Mouse (Mus musculus): Measurements from ENCODE around the gene Thada.

Thada gene

DNA sequence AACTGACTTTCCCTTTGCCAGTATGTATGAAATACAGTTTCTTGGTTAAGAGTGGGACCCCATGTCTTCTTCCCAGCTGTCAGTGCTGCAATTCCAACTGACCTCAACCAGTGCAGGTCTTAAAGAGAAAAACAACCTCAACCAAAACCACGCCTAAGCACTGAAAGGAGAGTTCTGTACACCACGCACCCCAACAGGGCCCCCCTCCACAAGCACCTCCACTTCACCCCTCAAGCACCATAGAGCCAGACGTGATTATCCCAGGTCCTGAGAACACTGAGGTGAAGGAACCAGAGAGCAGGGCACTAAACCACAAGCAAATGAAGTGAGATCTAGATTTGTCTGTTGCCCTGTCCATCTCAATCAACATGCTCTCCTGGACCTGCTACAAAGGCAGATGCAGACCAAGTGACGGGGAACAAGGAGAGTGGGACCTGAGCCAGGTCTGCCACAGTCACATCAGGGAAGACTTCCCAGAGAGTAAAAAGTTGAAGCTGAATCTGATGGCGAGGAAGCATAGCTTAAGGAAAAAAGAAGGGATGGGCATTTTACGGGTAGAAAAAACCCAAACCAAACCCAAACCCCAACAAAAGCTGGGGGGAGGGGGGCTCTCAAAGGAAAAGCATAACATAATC is 93.5 kb downstream of the Thada start:
- no peak for DNase-seq (ENCODE audit: low read depth, low spot score)

DNA sequence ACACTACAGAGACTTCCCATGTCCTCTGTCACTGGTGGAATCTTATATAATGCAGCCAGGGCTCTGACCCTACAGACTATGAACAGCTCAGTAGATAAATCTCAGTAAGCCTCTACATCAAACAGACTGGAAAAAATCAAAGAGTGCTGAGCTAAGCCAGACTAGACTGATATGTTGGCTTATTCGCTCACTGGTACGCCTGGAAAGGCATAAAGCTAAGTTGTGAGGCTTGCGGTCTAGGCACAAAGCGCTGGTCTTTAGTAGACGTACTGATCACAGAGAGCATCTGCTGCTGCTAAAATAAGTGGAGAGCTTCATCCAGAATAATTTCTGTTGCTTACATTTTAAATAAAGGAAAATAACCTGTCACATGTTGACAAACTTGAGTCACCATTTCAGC is 95.6 kb downstream of the Thada start:
- no peak for DNase-seq (ENCODE audit: low read depth, low spot score)

DNA sequence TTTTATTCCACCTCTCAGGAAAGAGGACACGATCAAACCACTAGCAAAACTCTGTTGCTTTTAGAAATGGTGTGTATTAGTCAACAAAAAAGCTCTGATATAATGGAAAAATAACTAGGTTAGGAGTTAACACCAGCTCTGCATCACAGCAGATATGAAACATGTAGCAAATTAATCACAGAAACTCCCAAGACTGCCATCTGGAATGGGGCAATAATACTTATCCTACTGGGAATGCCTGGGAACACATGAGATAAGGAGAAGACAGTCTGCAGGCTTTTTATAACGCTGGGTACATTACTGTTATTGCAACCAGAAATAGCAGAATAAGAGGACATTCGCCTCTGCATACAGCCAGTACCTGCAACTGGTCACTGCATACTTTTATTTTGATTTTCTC is 96.2 kb downstream of the Thada start:
- DNase-seq (ENCODE audit: low read depth, low spot score) = no peak

DNA sequence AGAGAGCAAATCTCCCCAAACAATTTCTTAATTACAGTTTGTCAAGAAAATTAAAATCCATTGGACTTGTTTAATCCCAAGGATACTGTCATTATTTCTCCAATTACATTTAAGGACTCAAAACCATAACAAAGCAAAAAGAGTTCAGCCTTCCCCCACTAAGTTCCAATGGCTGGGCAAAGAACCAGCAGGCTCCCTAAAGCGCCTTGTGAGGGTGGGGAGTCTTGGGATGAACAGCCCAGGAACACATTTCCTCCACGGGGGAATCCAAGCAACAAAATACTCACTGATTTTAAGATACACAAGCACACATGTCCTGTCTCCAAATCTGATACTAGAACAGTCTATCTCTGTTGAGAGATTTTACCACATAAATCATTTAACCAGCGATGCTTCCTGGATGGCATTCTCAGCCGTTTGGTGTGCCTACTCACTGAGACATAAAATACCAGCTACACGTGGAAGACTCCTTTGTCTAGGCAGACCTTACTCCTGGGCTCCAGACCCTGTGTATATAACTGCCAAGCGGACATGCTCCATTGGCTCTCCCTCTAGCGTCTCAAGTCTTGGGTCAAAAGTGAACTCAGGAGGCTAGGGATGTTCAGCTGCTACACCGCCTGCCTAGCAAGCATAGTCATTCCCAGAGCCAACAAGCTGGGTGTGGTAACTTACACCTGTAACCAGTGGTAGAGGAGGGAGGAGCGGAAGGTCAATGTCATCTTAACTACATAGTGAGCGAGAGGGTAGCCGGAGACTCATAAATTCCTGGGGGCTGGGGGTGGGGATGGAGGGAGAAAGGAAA is 97.6 kb downstream of the Thada start:
- no peak for DNase-seq (ENCODE audit: low read depth, low spot score)

DNA sequence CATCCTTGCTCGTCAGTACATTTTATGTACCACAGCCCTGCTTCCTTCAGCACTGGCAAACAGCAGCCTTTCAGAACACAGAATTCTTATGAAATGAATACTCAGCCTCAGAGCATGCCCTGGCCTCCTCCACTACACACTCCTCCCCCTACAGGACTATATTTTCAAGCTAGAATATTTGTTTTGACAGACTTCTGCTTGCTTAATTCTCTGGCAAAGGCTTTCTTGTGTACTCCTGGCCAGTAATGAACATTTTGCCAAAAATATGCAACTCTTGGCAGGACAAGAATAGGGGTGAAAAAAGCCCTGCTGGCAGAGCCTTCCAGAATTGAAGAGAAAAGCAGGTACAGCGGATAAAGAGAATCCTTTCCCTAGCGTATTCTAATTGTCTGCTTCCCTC is 98.3 kb downstream of the Thada start:
- no peak for DNase-seq (ENCODE audit: low read depth, low spot score)

DNA sequence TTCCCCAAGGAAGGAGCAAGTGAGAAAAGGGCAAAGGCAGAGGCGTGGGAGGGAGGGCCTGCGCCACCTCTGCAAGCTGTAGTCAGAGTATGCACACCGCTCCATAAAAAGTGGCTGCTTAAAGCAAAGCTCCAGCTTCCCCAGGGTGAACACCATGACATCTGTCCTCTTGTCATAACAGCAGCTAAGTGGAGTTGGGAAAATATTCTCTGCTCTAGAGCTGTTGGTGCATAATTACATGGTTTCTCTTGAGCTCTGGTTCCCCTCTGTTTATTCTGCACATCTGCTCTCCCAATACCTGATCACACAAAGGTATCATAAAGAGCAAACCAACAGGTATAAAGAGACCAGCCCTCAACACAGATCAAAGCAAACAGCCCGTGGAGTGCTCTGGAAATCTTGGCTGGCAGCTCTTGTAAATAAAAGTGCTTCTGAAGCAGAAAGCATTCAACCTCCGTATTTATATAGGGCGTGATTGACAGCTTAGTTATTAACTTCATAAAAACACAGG is 100.2 kb downstream of the Thada start:
- no peak for DNase-seq (ENCODE audit: low read depth, low spot score)

DNA sequence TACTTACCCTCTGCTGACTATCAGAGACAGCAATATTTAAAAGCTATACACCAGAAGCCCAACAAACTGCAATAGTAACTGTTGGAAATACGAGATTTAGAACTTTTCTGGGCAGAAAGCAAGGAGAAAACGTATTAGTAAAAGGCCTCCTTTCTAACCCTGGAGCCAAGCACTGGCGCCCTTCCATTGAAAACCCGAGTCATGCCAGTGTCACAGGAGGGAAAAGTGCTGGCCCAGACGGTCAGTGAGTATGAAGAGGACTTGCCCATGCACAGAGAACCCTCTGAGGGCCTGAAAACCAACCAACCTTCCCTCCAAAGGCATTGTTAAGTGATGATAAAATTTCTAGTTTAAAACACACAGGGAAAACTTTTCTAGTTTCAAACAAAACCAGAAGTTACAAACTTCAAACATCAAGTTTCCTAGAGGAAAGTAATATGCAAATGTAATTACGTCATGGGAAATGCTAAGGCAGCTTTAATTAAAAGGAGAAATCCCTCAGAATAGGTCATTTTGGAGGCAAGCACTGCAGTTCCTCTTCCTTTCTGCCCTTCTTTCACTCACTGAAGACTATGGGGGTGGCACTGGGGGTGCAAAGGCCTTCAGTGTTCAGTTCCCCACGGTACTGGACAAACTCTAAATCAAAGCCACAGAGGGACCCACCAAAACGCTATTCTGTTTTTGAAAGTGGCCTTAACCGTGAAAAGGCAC is 100.8 kb downstream of the Thada start:
- DNase-seq (ENCODE audit: low read depth, low spot score) = no peak

DNA sequence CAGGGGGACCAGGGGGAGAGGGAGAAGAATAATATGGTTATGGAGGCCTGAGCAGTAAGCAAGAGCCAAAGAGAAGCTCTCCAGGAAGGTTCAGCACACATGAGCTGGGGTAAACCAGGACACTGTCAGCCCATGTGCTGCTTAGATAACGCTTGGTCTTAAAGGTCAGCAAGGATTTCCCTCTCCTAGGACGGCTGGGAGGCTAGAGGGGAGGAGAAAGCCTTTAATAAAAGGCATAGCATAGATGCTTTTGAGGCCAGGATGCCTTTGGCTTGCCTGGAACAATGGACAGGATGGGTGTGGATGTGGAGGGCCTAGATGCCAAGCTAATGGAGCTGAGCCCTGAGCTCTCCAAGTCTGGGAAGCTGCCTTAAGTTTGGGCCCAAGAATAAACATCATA is 102.6 kb downstream of the Thada start:
- DNase-seq (ENCODE audit: low read depth, low spot score) = no peak

DNA sequence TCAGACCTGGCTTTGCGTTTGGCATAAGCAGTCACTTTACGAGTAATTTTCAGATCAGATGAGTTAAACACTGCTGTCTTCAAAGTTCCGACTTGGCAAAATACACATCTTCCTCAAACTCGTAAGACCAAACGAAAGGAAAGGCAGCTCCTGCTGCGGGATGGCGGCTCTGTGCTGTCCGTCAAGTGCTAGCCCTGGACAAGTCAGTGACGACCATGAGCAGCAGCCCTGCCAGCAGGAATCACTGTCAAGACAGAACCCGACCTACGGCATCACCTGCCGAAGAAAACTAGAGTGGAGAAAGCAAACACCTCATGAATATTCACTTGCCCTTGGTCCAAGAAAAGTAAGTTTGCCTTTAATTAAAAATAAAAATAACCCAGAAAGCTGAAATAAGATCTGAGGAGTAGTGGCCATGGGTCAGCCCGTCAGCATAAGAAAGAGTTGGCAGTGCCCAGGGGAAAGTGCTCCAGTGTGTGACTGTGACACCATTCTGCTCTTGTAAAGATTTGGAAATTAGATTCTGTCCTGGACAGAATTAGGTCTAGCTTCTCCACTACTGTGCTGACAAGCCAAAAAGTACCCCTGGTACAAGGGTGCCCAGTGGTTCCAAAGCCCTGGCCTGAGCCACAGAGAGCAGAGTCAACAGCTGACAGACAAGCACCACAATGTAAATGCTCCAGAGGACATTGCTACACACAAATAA is 103.3 kb downstream of the Thada start:
- no peak for DNase-seq (ENCODE audit: low read depth, low spot score)

DNA sequence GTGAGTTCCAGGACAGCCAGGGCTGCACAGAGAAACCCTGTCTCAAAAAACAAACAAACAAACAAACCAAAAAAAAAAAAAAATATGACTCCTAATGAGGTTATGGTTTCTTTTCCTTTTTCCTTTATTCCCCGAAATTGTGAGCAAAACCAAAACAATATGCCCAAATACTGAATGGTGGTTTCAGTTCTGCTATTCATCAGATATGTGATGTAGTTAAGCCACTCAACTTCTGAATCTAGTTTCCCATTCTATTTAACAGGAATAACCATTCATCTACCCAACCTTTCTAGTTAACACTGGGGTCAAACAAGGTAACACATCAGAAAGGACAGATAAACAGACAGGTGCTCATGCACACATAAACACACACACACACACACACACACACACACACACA is 105.0 kb downstream of the Thada start:
- no peak for DNase-seq (ENCODE audit: low read depth, low spot score)

DNA sequence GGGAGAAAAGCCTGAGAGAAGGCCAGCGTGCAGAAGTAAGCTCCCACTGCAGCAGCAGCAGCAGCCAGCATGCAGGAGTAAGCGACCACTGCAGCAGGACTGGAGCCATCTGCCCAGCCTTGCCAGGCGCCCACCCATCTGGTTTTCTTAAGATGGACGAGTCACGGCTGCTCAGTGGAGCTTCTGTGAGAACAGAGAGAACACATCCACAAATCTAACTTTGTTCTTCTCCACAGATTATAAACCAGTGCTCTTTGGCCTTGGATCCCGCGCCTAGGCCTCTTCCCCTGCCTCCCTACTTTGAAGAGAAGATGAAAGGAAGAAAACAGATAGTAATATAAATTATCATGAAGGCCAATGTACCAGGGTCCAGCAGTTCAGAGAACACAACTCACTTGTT is 106.2 kb downstream of the Thada start:
- DNase-seq (ENCODE audit: low read depth, low spot score) = no peak

DNA sequence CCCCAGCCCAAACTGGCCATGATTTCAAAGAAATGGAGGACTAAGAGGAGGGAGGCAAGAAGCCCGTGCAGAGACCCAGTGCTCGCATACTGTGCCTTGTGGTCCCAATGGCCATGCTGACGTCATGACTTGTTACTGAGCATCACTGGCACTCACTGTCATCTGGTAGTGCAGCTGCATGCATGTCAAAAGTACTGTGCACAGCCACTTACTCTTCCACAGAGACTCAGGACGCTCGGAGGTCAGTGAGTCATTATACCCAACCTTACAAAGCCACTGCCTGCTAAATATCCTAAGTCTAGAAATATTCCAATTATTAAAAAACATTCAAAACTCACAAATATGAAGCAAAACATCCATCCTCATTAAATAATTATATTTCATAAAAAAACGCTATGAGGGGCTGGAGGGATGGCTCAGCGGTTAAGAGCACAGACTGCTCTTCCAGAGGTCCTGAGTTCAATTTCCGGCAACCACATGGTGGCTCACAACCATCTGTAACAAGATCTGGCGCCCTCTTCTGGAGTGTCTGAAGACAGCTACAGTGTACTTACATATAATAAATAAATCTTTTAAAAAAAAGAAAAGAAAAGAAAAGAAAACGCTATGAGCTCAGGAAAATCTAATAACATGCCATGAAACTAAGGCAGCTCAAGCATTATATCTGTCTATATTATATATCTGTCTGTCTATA is 106.9 kb downstream of the Thada start:
- DNase-seq (ENCODE audit: low read depth, low spot score) = no peak

DNA sequence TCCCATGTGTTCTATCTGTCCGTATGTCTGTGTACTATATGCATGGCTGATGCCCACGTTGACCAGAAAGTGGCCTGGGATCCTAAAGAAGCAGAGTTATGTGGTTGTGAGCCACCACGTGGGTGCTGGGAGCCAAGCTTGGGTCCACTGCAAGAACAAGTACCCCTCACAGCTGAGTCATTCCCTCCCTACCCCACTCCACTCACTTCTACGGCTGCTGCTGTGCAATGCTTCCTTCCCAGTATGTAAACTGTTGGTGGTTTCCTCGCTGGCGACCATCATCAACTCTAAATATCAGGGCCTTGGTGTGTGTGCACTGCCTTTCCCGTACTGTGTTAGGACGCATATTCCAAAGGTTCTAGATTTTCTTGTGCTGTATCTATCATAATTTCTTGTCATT is 108.2 kb downstream of the Thada start:
- no peak for DNase-seq (ENCODE audit: low read depth, low spot score)

DNA sequence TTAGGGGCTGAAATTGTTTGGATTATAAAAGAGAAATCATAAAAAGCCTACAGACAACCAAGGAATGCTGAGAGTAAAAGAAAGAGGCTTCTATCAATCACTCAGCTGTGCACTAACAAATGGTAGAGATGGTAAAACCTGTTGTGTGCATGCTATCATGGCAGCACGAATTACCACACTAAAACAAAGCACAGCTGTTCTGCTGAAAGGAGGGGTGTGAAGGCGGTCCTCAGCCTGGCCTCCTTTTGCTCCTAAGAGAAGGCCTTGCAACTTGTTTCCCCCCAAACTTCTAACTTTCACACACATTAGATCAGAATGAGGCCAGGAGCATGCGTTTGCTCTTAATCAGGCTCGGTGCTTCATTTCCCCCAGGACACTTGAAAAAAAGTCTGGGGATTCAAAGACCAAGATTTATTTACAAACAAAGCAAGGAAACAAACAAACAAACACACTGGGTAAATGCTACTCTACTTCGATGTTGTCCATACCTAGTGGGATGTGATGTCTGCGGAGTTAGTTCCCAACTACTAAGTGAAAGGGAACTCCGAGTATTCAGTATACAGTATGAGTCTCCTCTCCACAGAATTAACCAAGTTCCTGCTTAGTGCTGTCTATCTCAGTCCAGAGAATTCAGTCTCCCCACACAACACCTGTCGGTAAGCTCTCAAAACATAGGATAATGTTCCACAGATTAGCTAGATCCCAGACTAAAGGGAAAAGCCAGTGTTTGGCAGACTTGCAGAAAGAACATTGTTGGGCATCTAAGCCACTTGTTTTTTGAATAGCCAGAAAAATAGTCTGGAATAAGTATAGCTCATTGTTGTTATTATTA is 109.7 kb downstream of the Thada start:
- no peak for DNase-seq (ENCODE audit: low read depth, low spot score)

DNA sequence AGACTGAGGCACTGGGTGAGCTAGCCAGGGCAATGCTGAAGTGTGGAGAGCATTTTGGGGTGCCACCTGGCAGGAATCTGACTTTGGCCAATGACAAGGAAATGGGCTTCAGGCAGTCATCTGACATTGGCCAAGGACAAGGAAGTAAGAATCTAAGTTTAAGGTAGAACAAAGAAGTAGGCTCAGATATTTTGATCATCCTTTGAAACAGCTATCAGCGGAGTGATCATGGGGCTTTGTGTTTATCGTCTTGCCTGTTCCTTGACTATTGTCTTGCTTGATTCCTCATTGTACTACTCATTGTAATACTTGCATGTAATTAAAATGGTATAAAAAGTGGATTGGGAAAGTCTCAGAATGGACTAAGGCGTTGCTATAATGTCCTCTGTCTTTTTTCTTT is 111.0 kb downstream of the Thada start:
- no peak for DNase-seq (ENCODE audit: low read depth, low spot score)

DNA sequence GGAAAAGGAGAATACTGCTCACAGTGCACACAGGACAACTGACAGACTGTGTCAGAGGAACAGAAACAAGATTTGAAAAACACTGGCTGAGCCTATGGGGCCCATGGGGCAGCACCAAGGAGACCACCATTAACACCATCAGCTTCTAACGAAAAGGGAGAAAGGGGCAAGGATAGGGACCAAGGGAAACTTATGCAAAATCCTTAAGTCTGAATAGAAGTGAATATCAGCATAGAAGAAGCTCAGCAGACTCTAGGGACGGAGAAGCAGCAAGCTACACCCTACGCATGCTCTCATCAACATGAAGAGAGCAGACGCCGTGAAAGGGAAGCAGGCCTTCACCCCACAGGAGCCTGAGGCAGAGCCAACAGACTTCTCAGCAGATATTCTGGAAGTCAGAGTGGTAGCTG is 112.1 kb downstream of the Thada start:
- DNase-seq (ENCODE audit: low read depth, low spot score) = no peak

DNA sequence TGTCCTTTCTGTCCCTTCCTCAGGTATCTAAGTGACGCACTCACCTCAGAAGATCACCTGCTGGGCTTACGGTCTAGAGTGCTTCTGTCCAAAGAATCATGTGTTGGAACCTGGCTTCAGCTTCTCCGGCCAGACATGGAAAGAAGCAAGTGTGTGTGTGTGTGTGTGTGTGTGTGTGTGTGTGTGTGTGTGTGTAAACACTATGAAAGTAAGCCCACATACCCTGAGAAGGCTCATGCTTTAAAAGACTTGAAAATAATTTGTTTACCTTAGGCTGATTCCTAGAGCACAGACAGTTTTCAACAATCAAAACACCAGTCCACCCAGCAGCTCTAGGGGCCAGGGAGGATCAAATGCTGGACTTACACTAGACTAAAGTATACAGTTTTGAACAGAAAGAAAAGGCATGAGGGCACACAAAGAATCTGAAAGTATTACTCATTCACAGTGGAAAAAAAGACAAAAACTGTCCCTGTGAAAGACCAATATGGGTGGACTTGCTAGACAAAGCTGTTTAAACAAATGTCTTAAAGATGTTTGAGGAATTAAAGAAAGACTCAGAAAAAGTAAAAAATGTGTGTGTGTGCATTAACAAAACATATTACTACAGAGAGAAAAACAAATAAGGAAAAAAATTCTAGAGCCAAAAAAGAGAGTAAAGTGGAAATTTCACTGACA is 112.6 kb downstream of the Thada start:
- no peak for DNase-seq (ENCODE audit: low read depth, low spot score)

DNA sequence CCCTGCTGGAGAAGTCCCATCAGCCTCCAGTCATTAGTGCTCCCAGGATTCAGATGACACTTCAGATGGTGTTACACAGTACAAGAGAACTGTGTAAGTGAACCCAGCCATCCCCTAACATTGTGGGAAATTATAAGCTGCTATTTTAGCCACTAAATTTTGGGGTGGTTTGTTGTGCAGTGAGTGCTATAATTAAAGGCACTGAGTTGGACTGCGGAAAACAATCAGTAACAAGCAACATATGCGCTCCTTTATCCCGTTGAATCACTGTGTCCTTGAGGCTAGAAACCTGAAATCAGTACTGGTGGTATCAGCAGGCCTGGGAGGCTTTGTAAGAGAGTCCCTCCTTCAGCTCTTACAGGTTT is 113.2 kb downstream of the Thada start:
- no peak for DNase-seq (ENCODE audit: low read depth, low spot score)

DNA sequence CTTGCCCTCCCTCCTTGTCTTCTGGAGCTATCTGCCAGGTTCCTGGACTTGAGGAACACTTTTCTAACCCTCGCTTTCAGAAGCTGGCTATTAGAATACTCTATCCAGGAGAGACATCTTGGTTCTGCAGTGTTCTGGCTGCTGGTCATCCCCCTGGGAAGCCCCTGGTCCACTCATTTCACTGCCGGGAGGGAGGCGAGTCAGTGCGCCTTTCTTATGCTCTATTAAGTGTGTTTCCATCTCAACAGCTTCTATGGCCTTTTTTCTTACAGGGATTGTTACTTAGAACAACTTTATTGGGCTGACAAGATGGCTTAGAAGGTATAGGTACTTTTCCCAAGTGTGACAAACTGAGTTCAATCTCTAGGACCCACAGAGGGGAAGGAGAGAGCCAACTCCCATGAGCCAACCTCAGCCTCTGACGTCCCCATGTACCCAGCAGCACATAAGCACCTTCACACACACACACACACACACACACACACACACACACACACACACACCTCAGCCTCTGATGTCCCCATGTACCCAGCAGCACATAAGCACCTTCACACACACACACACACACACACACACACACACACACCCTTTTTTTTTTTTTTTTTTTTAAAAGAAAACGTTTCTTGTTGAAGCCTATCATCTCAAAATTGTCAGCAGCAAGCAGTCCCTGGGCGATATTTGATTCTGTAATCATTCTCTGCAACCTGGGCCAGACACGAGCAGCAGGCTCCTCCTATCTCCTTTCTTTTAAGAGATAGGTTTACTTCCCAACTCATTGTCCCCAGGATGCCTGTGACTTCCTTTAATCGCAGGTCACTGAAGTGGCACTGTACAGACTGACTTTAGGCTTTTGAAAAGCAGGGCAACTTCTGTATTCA is 113.9 kb downstream of the Thada start:
- no peak for DNase-seq (ENCODE audit: low read depth, low spot score)

Measured in retina, adult 2 months (tissue).